Comparison of ENCODE assay signal across 8 mouse cellular contexts in genomic region chrX:20616861-20617175, GRCm38 (mm10). TPM values are rescaled to one million over a fixed set of nuclear protein-coding genes. Genes with fewer than 3 reads are reported as not detected.
DNase-seq lines count a peak whose midpoint lies in the region; ATAC-seq and TF ChIP-seq lines count a peak whose summit lies in the region.

No protein-coding gene starts in this region.

- 16% methylated on average over 17 of the region's 17 CpGs for WGBS in heart, adult 2 months
- 19% methylated on average over 17 of the region's 17 CpGs for WGBS in embryonic facial prominence, embryonic 12.5 days
- WGBS in intestine, embryonic 15.5 days, result 16% methylated on average over 17 of the region's 17 CpGs
- 27% methylated on average over 17 of the region's 17 CpGs for WGBS in midbrain, embryonic 16.5 days

- peak overlapping the region; percentile 89 for H3K9ac ChIP-seq in heart, adult 2 months (ENCODE audit: low read depth, low read length)
- H3K9ac ChIP-seq in embryonic facial prominence, embryonic 12.5 days, result peak overlapping the region; percentile 45
- H3K9ac ChIP-seq in intestine, embryonic 15.5 days, result peak overlapping the region; percentile 60
- H3K9ac ChIP-seq in midbrain, embryonic 16.5 days (ENCODE audit: low read depth, low read length), result peak overlapping the region; percentile 73

- no peaks in the 10 kb centered on the region; the same call in 1 of the 2 replicates for H3K4me1 ChIP-seq in heart, adult 2 months (ENCODE audit: control insufficient read depth, insufficient read depth, low read length)
- H3K4me1 ChIP-seq in embryonic facial prominence, embryonic 12.5 days, result no peaks in the 10 kb centered on the region
- no peaks in the 10 kb centered on the region for H3K4me1 ChIP-seq in intestine, embryonic 15.5 days (replicated peaks)
- H3K4me1 ChIP-seq in midbrain, embryonic 16.5 days (ENCODE audit: control insufficient read depth, insufficient read depth, low read length), result peaks cover 15% of the 10 kb centered on the region

- H3K79me2 ChIP-seq in heart, adult 2 months (replicated peaks; ENCODE audit: control insufficient read depth, insufficient read depth, low read length), result no peaks in the 10 kb centered on the region
- peaks cover 61% of the 10 kb centered on the region for H3K79me2 ChIP-seq in C2C12 (ENCODE audit: control insufficient read depth, insufficient read depth)

- ATAC-seq in embryonic facial prominence, embryonic 12.5 days (ENCODE audit: insufficient number of reproducible peaks, insufficient read depth, low FRiP score, low TSS enrichment), result no peak
- peak; percentile 50 for ATAC-seq in intestine, embryonic 15.5 days
- peak; percentile 63; the same call in 1 of the 2 replicates for ATAC-seq in midbrain, embryonic 16.5 days

- no peak for TF ChIP-seq EP300 in heart, adult 2 months (IDR thresholded peaks at IDR 0.05; ENCODE audit: insufficient read depth, low read depth, low read length)

- no peak for TF ChIP-seq POLR2A in heart, adult 2 months (IDR thresholded peaks at IDR 0.05; ENCODE audit: insufficient read depth, low read depth, low read length)

- no peak for DNase-seq in heart, adult 2 months
- no peak for DNase-seq in heart, adult 8-10 months (ENCODE audit: low spot score)
- DNase-seq in urinary bladder, postnatal 25 days (ENCODE audit: low spot score), result no peak
- DNase-seq in layer of hippocampus, adult 9-11 months, result no peak

- peak overlapping the region; percentile 71 for H3ac ChIP-seq in C2C12 (ENCODE audit: control insufficient read depth, insufficient read length, low read depth)

- intact Hi-C loops in heart, adult 2 months (cut with DNase I), result loop anchor here (5.0 kb wide), 1 partner anchor 45 kb away; no protein-coding TSS in a partner anchor

- peaks cover 40% of the 10 kb centered on the region for H3K79me3 ChIP-seq in C2C12 (ENCODE audit: low read depth)

- no peaks in the 10 kb centered on the region for H3K27me3 ChIP-seq in heart, adult 2 months (ENCODE audit: control insufficient read depth, insufficient read depth, low read length)
- H3K27me3 ChIP-seq in C2C12 (ENCODE audit: control insufficient read depth, insufficient read depth, insufficient read length), result no peaks in the 10 kb centered on the region
- H3K27me3 ChIP-seq in embryonic facial prominence, embryonic 12.5 days, result no peaks in the 10 kb centered on the region
- no peaks in the 10 kb centered on the region for H3K27me3 ChIP-seq in intestine, embryonic 15.5 days (replicated peaks)
- H3K27me3 ChIP-seq in midbrain, embryonic 16.5 days (ENCODE audit: control insufficient read depth, insufficient read depth, low read depth, low read length), result no peaks in the 10 kb centered on the region

- H3K4me3 ChIP-seq in heart, adult 2 months, result peak overlapping the region; percentile 57
- peak overlapping the region; percentile 45 for H3K4me3 ChIP-seq in C2C12 (ENCODE audit: insufficient read depth, poor library complexity, severe bottlenecking)
- peak overlapping the region; percentile 55 for H3K4me3 ChIP-seq in embryonic facial prominence, embryonic 12.5 days
- peak overlapping the region; percentile 54 for H3K4me3 ChIP-seq in intestine, embryonic 15.5 days (replicated peaks)
- peak overlapping the region; percentile 56 for H3K4me3 ChIP-seq in midbrain, embryonic 16.5 days (ENCODE audit: low read depth, low read length)

- no peak for TF ChIP-seq CTCF in heart, adult 2 months (IDR thresholded peaks at IDR 0.05)
- no peak for TF ChIP-seq CTCF in C2C12 (IDR thresholded peaks at IDR 0.05; ENCODE audit: control insufficient read depth, insufficient read depth, insufficient read length)

- peak overlapping the region; percentile 92 for H3K27ac ChIP-seq in heart, adult 2 months
- peak overlapping the region; percentile 87 for H3K27ac ChIP-seq in embryonic facial prominence, embryonic 12.5 days
- H3K27ac ChIP-seq in intestine, embryonic 15.5 days, result peak overlapping the region; percentile 78
- peak overlapping the region; percentile 90 for H3K27ac ChIP-seq in midbrain, embryonic 16.5 days (ENCODE audit: low read length)

- no peaks in the 10 kb centered on the region for H3K9me3 ChIP-seq in embryonic facial prominence, embryonic 12.5 days
- no peaks in the 10 kb centered on the region for H3K9me3 ChIP-seq in intestine, embryonic 15.5 days
- H3K9me3 ChIP-seq in midbrain, embryonic 16.5 days (replicated peaks; ENCODE audit: control insufficient read depth, low read length, poor library complexity, severe bottlenecking), result no peaks in the 10 kb centered on the region

- peak overlapping the region; percentile 54 for H3K4me2 ChIP-seq in embryonic facial prominence, embryonic 12.5 days (replicated peaks)
- peak overlapping the region; percentile 48 for H3K4me2 ChIP-seq in intestine, embryonic 15.5 days (replicated peaks)
- peak overlapping the region; percentile 60 for H3K4me2 ChIP-seq in midbrain, embryonic 16.5 days (ENCODE audit: low read length)

- peaks cover 2% of the 10 kb centered on the region; the same call in 1 of the 2 replicates for H3K36me3 ChIP-seq in heart, adult 2 months (ENCODE audit: control insufficient read depth, insufficient read depth, low read length)
- peaks cover 11% of the 10 kb centered on the region for H3K36me3 ChIP-seq in C2C12 (ENCODE audit: control insufficient read depth, insufficient read depth)
- H3K36me3 ChIP-seq in embryonic facial prominence, embryonic 12.5 days, result 0 out of 2 replicates have a peak, but pooled peaks cover 9% of the 10 kb centered on the region
- no peaks in the 10 kb centered on the region for H3K36me3 ChIP-seq in intestine, embryonic 15.5 days
- no peaks in the 10 kb centered on the region for H3K36me3 ChIP-seq in midbrain, embryonic 16.5 days (ENCODE audit: control insufficient read depth, insufficient read depth, low read length)

TF ChIP-seq in C2C12, 6 proteins besides CTCF, POLR2A, EP300 and RAD21:
- TF ChIP-seq CEBPB (IDR thresholded peaks at IDR 0.05; ENCODE audit: low read depth) (no peak), USF1 (IDR thresholded peaks at IDR 0.05; ENCODE audit: low read depth) (no peak), MAX (IDR thresholded peaks at IDR 0.05) (no peak), FOSL1 (IDR thresholded peaks at IDR 0.05; ENCODE audit: insufficient read depth, low read length, poor library complexity, severe bottlenecking) (no peak), MYOD1 (IDR thresholded peaks at IDR 0.05; ENCODE audit: control insufficient read depth, insufficient read length, low read depth) (no peak)

RNA-seq across cellular contexts. Expression of gene Rbm10, which starts 0.5 kb away (rescaled TPM):
- 10 to 100 TPM; 18.9 to 19.3 TPM for total RNA-seq in heart, adult 2 months (2021)
- 22.3 and 31.5 TPM in 2 replicates for polyA plus RNA-seq in heart, adult 2 months (2012; rRNA removed)
- total RNA-seq in heart, adult 8-10 months (2022), result 10 to 100 TPM; 16.6 to 21.8 (median 18.6) TPM
- 46.2 TPM for polyA plus RNA-seq in C2C12 (2012; fragmentation: generic; extraction: Trizol)
- 76.5 and 77.7 TPM in 2 replicates for polyA plus RNA-seq in embryonic facial prominence, embryonic 12.5 days (2016; fragmentation: Nextera tagmentation; extraction: Ambion mirVana)
- polyA plus RNA-seq in intestine, embryonic 15.5 days (2015; fragmentation: Nextera tagmentation; extraction: Ambion mirVana), result 52.7 and 57.8 TPM in 2 replicates
- polyA plus RNA-seq in midbrain, embryonic 16.5 days (2015; fragmentation: Nextera tagmentation; extraction: Ambion mirVana), result 48.2 and 55.3 TPM in 2 replicates

RNA-seq across cellular contexts. Expression of gene Ndufb11, which starts 0.6 kb away (rescaled TPM):
- 100 to 1,000 TPM; 627 to 694 TPM for total RNA-seq in heart, adult 2 months (2021)
- 486 and 615 TPM in 2 replicates for polyA plus RNA-seq in heart, adult 2 months (2012; rRNA removed)
- total RNA-seq in heart, adult 8-10 months (2022), result 100 to 1,000 TPM; 611 to 795 (median 691) TPM
- 244 TPM for polyA plus RNA-seq in C2C12 (2012; fragmentation: generic; extraction: Trizol)
- 207 and 208 TPM in 2 replicates for polyA plus RNA-seq in embryonic facial prominence, embryonic 12.5 days (2016; fragmentation: Nextera tagmentation; extraction: Ambion mirVana)
- 251 and 275 TPM in 2 replicates for polyA plus RNA-seq in intestine, embryonic 15.5 days (2015; fragmentation: Nextera tagmentation; extraction: Ambion mirVana)
- 209 TPM in 2 replicates for polyA plus RNA-seq in midbrain, embryonic 16.5 days (2015; fragmentation: Nextera tagmentation; extraction: Ambion mirVana)

RNA-seq across cellular contexts. Expression of gene Uba1, which starts 41.3 kb away (rescaled TPM):
- total RNA-seq in heart, adult 2 months (2021), result 100 to 1,000 TPM; 206 to 211 TPM
- polyA plus RNA-seq in heart, adult 2 months (2012; rRNA removed), result 180 and 241 TPM in 2 replicates
- total RNA-seq in heart, adult 8-10 months (2022), result 100 to 1,000 TPM; 197 to 257 (median 214) TPM
- 298 TPM for polyA plus RNA-seq in C2C12 (2012; fragmentation: generic; extraction: Trizol)
- 249 and 252 TPM in 2 replicates for polyA plus RNA-seq in embryonic facial prominence, embryonic 12.5 days (2016; fragmentation: Nextera tagmentation; extraction: Ambion mirVana)
- polyA plus RNA-seq in intestine, embryonic 15.5 days (2015; fragmentation: Nextera tagmentation; extraction: Ambion mirVana), result 176 and 185 TPM in 2 replicates
- polyA plus RNA-seq in midbrain, embryonic 16.5 days (2015; fragmentation: Nextera tagmentation; extraction: Ambion mirVana), result 385 and 404 TPM in 2 replicates
